Mouse (Mus musculus) monocyte, adult 2 months (primary cell): ENCODE results near the gene Il33.
"Not testable (repeated sequence)": the region's sequence is repeated elsewhere in the genome, so short reads cannot be mapped to it uniquely, and the experiment has no call there.

Experiments
- DNase-seq, 2 experiments: peaks; one replicate each; pipeline ENCODE4 v3.0.0; 2022; ENCODE audit warnings: low spot score in 2 of 2, low read depth in 1 of 2

Gene Il33

DNA sequence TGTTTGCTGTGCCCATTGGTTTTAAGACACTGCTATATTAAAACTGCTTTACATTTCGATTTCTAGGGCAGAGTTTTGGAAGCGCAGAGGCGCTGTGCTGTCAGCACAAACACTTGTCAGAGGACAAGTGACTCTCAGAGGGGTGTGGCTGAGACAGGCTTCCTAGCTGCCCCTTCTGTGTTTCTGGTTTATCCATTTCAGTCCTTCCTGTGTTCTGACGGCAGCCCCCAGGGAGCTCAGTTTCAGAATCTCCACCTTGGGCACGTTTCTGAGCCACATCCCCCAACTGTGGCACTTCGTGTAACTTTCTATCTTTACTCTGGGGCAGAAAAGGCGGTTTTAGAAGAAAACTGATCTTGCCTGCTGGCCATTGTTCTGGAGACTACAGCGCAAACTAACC, 12.5 kb downstream of the Il33 start:
- no peak for DNase-seq

DNA sequence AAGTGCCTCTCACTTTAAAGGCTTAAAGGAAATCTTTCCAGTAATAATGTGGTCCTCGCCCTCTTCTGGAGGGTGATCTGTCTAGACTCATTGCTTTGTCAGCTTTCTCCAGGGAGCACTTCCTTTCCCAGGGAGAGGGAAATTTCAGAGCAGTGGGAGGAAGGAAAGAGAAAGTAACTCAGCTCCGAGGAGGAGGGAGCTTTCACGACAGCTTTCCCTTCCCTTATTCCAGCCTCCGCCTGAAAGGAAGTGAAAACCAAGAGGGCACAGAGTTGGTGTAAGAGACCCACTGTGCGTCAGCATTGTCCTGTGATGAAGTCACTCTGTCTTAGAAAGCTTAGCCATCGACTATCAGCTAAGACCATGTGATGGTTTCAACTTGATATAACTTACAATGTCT, 15.3 kb downstream of the Il33 start:
- peak in 1 of 2 experiments; percentile 4 for DNase-seq

DNA sequence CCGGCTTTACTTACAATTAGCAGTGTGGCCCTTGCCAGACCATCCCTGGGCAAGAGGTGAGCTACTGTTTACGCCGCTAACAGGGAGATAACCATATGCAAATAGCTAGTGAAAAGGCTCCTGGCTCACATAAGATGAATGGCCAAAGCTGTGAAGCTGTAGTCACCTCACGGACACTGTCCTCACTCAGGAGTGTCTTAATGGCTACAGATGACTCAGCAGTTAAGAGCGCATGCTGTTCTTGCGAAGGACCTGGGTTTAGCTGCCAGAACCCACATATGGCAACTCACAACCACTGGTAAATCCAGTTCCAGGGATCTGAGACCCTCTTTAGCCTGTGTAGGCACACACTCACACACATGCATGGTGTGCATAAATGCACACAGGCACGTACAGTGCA, 16.3 kb downstream of the Il33 start:
- DNase-seq: no peak

DNA sequence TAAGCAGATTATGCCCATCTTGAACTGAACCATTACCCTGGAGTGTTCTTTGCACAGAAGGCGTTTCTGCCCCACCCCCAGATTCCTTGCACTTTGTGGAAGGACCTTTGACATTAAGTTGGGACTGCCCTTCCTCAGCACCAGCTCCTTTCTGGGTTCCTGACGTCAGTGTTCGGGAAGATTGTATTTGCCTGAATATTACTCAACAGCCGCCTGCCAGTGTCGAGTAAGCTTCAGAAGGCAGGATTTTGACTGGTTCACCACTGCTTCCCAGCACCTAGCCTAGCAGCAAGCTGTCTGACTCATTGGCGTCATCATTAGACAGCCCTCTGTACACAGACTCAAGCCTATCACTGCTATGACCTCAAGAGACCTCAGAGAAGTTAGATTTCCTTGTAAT, 17.4 kb downstream of the Il33 start:
- DNase-seq: no peak

DNA sequence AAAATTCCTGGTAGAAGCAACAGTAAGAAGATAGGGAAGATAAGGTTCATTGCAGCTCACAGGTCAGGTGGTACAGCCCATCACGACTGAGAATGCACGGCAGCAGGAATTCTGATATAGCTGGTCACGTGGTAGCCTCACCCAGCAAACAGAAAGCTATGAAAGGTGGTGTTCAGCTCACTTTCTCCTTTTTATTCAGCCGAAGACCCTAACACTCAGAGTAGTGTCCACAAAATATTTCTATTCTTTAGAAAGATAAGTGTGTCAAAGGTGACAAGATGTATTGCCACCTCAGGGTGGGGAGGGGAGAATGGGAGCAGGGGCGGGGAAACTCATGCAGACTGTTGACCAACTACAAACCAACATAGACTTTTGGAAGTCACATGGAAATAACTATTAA, 19.5 kb downstream of the Il33 start:
- DNase-seq: no peak

DNA sequence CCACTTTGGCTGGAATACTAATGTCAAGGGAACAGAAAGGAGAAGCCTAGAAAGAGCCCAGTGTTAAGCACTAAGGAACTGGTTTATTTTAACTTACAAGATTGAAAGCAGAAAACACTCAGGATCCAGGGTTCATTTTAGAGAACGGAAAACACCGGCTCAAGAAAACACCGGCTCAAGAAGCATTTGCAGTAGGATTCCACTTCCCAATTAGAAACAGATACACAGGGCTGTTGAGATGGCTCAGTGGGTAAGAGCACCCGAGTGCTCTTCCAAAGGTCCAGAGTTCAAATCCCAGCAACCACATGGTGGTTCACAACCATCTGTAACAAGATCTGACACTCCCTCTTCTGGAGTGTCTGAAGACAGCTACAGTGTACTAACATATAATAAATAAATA, 20.0 kb downstream of the Il33 start:
- DNase-seq: not testable (repeated sequence)

DNA sequence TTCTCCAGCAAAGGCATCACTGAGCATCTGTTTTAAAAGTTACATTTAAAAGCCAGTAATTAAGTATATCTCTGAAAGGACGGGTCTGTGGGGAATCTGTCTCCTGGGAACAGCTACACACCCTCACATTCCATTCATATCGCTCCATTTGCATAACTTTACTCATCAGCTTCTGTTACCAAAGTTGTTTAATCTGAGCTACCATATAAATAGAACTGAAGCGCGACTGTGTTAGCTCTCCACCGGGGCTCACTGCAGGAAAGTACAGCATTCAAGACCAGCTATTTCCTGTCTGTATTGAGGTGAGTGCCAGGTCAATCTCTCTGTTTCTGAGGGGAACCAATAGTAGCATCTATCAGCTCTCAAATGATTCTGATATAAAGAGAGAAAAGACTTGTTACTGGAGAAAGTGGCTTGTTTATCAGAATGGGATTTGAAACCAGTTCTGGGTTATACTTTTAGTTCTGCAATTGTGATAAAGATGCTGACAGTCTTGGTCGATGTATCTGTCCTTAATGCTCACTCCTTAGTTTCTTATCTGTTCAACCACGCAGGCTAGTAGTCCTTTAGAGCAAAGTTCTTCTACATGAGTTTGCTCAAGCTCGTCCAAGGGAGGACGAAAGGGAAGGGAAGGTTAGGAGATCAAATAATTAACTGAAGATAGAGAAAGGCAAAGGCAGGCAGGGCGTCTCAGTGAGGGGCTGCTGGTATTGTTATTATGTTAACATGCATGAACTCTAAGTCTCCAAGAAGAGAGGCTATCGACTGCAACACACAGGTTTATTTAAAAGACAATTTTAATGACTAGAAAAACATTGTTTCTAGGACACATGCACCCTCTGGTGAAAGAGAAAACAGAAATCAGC, 20.9 kb downstream of the Il33 start:
- DNase-seq: no peak

DNA sequence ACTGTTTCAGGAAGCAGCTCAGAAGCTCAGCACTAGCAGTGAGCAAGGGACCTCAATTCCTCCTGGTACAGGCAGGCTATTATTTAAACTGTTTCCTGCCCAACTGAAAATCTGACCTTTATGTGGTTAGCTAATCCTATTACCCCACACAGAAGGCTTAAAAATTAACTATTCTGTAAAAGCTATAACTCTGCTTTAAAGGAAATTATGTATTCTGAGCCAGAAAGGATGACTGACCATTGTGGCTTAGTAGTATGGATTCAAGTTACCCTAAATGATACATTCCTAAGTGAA, 21.5 kb downstream of the Il33 start:
- DNase-seq: no peak

DNA sequence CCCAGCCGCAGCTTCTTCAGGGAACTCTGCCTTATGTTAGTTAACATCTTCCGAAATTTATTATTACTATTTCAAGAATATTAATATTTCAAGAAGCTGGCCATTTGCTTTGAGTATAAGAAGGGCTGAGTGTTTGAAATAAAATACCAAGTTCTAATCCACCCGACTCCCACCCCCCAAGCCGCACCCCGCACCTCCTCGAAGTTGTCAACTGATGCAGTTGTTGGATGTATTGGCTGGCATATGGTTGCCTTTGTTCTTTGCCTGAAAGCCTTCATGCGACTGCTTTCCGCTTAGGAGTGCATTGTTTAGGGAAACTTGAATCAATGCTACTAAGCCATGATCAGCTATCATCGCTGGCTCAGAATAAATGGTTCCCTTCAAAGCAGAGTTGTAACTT, 22.1 kb downstream of the Il33 start:
- DNase-seq: no peak

DNA sequence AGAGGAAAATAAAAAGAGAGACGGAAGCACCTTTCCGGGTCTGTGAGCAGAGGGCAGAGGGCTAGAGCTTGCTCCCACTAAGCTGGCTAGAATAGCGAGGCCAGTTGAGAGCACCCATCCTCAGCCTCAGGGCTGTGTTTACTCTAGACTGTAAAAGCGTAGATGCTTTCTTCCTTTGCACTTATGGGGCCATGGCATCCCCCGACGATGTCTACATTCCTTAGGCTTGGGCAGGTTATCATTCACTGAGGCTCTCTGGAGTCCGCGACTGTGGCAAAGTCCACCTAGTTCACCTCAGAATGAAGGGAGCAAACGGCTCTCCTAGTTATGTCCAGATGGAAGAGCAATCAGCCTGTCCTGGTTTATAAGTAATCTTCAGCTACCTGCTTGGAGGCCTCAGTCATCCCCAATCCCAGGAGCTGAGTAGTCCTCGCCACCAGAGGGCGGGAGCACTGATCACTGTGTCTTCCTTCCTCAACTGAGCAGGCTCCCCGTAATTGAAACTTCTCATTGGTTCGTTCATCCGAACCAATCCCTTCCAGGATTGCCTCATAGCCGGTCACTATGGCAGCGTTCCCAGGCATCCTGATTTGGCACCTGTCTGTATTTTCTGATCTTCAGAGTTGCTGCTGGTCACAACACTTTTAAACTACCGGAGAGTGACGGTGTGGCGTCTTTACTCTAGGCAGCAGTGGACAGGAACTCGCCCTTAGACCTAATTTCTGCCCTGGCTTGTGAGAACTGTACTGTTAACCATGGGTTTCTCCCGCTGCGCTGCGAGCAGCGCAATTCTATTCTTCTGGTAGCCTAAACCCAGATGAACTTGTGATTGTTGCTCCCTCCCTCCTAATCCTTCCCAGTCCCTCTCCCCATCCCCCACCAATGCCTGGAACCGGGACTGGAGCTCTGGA, 23.2 kb downstream of the Il33 start:
- peak; percentile 3 to 10 for DNase-seq

DNA sequence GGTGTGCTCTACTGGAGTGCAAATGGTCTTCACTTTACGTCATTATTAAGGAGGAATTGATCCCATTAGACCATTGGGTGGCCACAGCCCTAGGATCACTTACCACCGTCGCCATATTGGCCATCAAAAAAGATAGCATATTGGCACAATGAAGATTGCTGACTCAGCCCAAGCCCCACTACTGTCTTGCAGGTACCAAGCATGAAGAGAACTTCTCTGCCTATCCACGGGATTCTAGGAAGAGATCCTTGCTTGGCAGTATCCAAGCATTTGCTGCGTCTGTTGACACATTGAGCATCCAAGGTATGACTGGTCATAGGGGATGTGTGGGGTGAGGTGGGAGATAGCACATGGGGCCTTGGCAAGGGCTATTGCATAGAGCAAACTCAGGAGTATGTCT, 27.6 kb downstream of the Il33 start:
- no peak for DNase-seq

DNA sequence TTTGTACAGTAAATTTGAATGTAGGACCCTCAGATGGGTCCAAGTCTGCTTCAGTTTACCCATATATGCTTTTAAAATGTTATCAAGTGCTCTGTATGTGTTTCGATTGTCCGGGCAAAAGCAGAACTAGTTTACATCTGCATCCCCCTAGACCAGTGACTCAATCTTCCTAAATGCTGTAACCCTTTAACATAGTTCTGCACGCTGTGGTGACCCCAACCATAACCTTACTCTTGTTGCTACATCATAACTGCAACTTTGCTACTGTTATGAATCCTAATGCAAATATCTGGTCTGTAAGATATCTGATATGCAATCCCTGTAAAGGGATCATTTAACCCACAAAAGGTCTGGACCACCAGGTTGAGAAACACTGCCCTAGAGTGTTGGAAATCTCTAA, 28.9 kb downstream of the Il33 start:
- no peak for DNase-seq

DNA sequence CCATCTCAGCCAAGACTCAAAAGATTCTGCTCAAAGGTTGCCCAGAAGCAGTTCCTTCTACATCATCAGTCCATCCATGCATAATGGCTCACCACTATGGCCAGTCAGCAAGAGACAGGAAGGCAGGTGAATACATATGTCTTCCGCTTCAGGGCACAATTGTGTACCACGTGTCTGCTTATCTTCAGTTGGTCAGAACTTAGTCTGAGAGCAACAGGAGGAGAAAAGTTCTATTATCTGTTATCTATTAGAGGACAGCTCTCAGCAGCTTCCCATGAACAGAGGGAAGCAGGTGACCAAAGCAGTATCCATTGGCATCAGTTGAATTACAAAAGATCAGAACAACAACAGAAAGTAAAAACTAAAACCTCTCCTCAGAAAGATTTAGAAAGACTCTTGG, 30.5 kb downstream of the Il33 start:
- DNase-seq: no peak

DNA sequence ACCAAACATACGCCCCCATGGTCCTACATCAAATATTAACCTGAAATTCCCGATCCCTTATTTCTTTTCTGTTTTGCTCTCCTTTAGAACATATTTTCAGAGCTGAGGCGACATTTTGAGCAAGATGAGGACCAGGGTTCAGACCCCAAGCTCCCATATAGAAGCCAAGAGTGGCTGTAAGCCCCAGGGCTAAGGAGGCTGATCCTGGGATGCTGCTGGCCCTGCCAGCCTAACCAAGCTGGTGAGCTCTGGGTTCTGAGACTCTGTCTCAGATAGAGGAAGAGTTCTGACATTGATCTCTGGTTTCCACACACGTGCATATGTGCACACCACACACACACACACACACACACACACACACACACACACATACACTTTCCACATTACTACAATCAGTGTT, 36.0 kb downstream of the Il33 start:
- no peak for DNase-seq

DNA sequence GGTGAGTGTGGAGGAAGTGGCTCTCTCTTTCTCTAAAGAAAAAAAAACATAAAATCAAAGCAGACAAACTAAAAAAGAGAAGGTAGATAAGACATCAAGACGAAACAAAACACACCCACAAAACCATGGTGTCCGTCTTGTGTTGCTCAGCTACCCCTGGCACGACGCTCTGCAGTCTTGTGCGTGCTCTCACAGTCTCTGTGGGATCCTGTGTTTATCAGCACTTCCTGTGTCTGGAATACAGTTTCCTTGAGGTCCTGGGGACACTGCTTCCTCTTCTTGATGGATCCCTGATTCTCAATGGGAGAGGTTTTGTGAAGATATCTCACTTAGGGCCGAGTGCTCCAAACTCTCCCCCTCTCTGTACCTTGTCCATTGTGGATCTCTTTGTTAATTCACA, 36.9 kb downstream of the Il33 start:
- DNase-seq: no peak

DNA sequence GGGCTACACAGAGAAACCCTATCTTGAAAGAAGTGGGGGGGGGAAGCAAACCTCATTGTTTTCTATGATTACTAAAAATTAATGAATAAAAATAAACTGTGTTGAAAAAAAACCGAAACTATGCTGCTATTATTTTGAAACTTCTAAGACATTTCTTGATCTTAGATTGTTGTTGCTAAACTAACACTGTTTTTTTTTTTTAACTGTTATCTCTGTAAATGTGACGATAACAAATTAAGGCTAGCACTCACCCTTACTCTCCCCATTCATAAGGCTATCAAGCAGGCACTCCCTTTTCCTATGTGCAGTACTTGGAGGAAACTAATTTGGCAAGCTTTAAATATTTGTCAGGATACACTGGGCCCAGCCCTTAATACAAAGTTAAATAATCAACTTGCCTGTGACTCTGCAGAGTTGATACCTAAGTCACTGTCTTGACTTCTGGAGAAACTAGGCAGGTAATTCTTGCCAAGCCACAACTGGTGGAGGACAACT, 38.7 kb downstream of the Il33 start:
- DNase-seq: no peak

DNA sequence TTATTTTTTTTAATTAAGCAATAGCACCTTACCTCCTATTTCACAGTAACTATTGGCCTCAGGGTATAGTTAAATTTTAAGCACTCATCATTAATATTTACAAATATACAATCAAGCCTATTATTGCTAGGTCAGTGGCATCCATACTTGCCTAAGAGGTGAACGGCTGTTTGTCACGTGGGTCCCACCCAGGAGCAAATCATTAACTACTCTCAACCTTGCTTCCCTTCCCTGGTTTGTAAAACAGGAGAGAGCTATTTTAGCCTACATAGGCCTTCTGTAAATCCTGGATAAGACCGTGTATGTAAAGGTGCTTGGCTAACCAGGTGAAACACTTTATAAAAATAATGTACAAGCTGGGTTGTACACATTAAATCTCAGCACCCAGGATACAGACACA, 43.0 kb downstream of the Il33 start:
- DNase-seq: no peak

DNA sequence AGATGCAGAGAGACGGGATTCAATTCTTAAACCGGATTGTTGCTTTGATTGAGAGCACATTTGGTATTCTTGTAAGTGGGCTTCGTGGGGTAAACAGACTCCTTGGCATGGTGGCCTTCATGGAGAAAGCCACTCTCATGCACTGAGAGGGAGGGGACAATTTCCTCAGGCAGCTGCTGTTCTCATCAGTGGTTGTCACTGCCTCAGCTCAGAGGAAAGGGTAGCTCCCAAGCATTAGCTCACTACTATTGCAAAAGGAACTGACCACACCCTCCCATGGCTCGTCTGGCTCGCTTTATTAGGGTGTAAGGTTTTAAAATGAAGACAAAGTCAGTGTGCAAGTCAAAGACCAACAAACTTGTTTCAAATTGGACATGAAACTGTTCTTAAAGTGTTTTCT, 48.5 kb downstream of the Il33 start:
- no peak for DNase-seq

DNA sequence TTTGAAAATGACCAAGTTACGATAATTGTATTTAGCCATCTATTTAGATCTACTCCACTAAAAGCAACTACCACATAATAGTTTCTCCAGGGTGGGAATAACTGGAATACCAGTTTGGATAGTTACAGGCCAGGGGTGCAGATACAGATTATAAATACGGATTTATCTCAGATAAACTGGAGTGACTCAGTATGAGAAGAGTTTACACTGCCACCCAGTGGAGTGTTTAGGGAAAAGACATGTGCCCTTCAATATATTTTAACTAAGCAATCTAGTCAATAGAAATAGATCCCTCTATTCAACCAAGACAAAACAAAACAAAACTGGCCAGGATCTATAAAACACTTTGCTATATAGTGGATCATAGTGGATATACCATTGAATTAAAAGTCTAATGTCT, 53.9 kb downstream of the Il33 start:
- DNase-seq: no peak

DNA sequence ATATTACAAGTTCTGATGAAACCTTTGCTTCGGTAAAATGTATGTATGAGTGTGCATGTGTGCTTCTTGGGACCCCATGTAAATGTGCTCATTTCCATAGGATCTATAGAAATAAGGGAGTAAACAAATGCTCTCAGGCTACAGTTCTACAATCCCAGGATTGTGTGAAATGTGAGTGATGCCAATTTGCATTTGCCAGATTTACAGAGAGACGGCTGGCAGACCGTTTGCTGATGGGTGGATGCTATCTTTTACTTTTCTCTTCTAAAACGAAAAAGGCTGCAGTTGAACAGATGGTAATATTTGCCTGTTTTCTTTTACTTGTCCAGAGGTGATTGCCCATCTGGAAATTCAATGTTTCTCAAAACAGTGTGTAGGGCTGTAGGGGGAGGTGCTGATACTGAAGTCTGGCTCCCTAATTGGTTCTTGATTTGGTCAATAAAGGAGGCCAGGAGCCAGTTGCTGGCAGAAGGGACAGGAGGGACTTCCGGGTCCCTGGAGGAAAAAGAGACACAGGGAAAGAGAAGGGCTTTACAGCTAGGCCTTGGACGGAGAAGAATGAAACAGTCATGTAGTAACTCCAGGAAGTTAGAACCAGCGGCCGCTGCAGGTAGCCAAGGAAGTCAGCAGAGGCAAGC, 54.7 kb downstream of the Il33 start:
- DNase-seq: no peak

DNA sequence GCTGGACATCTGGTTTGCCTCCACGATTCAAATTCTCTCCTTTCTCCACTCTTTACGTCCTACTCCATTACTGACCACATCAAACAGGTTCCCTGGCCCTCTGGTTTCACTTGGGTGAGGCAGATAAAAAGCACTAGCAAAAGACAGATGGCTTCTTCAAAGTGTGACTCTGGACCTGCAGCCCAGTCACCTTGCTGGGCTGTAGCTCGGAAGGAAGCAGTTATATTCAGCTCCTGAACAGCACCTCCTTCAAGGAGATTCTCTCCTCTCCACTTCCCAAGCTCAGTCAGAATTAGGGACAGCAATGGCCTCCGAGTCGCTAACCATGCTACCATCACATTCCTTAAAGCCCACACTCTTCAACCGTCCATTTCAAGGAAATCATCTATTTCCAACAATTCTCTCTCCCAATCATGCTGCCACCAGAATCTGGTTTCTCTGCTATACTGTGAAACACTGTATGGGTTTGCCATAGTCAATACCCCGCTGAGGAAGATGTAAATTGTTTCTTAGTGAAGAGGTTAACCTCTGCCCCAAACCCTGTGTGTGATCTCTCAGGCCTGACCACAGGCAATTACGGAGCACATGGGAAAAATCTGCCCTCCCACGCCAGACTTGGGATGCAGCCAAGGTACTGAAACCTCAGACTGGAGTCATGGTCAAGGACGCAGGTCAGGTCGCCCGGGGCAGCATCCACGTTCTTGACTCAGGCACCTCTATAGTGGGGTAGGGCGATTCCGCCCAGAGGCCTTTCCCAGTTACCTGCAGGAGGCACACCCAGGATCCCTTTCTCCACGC, 59.5 kb downstream of the Il33 start:
- no peak for DNase-seq
